Mouse (Mus musculus): ENCODE results near the gene Tmem107. TPM values are rescaled to one million over a fixed set of nuclear protein-coding genes. Genes with fewer than 3 reads are reported as not detected.
A peak's percentile ranks its signal among the peaks of the same experiment; 100 is the strongest.

Gene Tmem107
- total and polyA plus RNA-seq, 3 experiments = 22.6 to 31.3 (median 30.1) TPM

DNA sequence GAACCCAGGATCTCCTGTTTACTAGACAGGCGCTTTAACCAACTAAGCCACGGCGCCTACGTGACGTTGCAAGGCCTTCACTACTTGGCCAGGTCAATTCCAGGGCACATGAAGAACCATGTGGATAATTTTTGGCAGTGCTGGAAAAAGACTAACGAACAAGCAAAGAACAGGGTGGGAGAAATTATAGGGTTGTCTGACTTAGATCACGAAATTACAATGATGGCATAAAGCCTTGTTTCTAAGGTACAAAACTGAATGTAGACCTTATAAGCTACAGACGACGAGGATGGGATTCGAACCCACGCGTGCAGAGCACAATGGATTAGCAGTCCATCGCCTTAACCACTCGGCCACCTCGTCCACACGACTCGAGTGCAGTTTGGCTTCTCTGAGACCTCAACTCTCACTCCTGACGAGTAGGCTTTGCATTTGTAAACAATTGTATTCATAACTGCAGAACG is 7.8 kb upstream of the Tmem107 start:
- no peaks in the 10 kb centered on the region for H3K9me3 ChIP-seq (replicated peaks; ENCODE audit: low read length)
- in situ Hi-C loops (cut with MboI; ENCODE audit: low pct_ligation_motif_present, low pct_unique_long_range_greater_than_20kb, low sequenced_read_pairs) (loop anchor here (5.0 kb wide), 1 partner anchor 55 kb away; no protein-coding TSS in a partner anchor), dilution Hi-C loops (cut with MboI; ENCODE audit: extremely low pct_ligation_motif_present, extremely low pct_unique_long_range_greater_than_20kb, low sequenced_read_pairs) (no loop called here)
- H3K36me3 ChIP-seq (replicated peaks in 1 of 2; ENCODE audit: control insufficient read depth in 1 of 2, insufficient read depth in 1 of 2, low read length in 1 of 2) = no peaks in the 10 kb centered on the region
- H3K9ac ChIP-seq (ENCODE audit: insufficient read depth, low read depth) = peak overlapping the region; percentile 82
- H3K4me1 ChIP-seq (ENCODE audit: control insufficient read depth in 1 of 2, insufficient read depth in 2 of 2) = peaks cover 7 to 40% of the 10 kb centered on the region in 2 experiments
- peaks cover 6% of the 10 kb centered on the region for H3K27me3 ChIP-seq (replicated peaks)
- peak; percentile 97 for DNase-seq (ENCODE audit: extremely low read depth)
- H3K79me2 ChIP-seq (replicated peaks; ENCODE audit: control insufficient read depth, extremely low read depth, insufficient read depth, poor library complexity, severe bottlenecking) = no peaks in the 10 kb centered on the region; the same call in none of the 2 replicates
- no peak for TF ChIP-seq POLR2AphosphoS2 (IDR thresholded peaks at IDR 0.05; ENCODE audit: low read depth, low read length)
- peak; percentile 76 for TF ChIP-seq NRF1 (IDR thresholded peaks at IDR 0.05; ENCODE audit: low read depth, low read length)
- TF ChIP-seq SIN3A (IDR thresholded peaks at IDR 0.05; ENCODE audit: low read length) = no peak; the same call in 1 of the 2 replicates
- peak; percentile 68; the same call in 1 of the 2 replicates for TF ChIP-seq JUND (conservative IDR thresholded peaks at IDR 0.05; ENCODE audit: low read depth, low read length)
- TF ChIP-seq MXI1 (IDR thresholded peaks at IDR 0.05; ENCODE audit: low read depth, low read length) = peak; percentile 65; the same call in 1 of the 2 replicates
- 0 out of 2 replicates have a peak, but pooled peaks have one; percentile 10 for TF ChIP-seq BHLHE40 (IDR thresholded peaks at IDR 0.05; ENCODE audit: low read depth, low read length)
- no peak for TF ChIP-seq ZC3H11A (IDR thresholded peaks at IDR 0.05; ENCODE audit: low read depth, low read length)
- no peak for TF ChIP-seq CHD2 (IDR thresholded peaks at IDR 0.05; ENCODE audit: low read length)
- TF ChIP-seq ZKSCAN1 (IDR thresholded peaks at IDR 0.05; ENCODE audit: borderline replicate concordance, low read depth, low read length) = no peak
- TF ChIP-seq ZNF384 (IDR thresholded peaks at IDR 0.05; ENCODE audit: low read depth, low read length) = no peak
- no peak for TF ChIP-seq MAZ (IDR thresholded peaks at IDR 0.05; ENCODE audit: low read depth, low read length)
- TF ChIP-seq PAX5 (IDR thresholded peaks at IDR 0.05; ENCODE audit: low read length) = no peak
- no peak for TF ChIP-seq USF1 (IDR thresholded peaks at IDR 0.05; ENCODE audit: low read depth, low read length)
- TF ChIP-seq ZMIZ1 (IDR thresholded peaks at IDR 0.05; ENCODE audit: low read depth, low read length) = no peak
- TF ChIP-seq MAFK (IDR thresholded peaks at IDR 0.05; ENCODE audit: insufficient replicate concordance, low read length) = peak; percentile 97
- peak; percentile 98 for TF ChIP-seq TBP (conservative IDR thresholded peaks at IDR 0.05; ENCODE audit: low read depth, low read length)
- no peak for TF ChIP-seq CHD1 (IDR thresholded peaks at IDR 0.05; ENCODE audit: low read depth, low read length)
- TF ChIP-seq CTCF (conservative IDR thresholded peaks at IDR 0.05 in 1 of 2, IDR thresholded peaks at IDR 0.05 in 1 of 2; ENCODE audit: low read depth in 2 of 2, low read length in 2 of 2) = no peak
- TF ChIP-seq KAT2A (IDR thresholded peaks at IDR 0.05; ENCODE audit: insufficient replicate concordance, low read length) = peak; percentile 75; the same call in 1 of the 2 replicates
- no peak for TF ChIP-seq UBTF (IDR thresholded peaks at IDR 0.05; ENCODE audit: low read depth, low read length)
- TF ChIP-seq RAD21 (IDR thresholded peaks at IDR 0.05; ENCODE audit: low read depth, low read length) = no peak
- peak; percentile 97 for TF ChIP-seq MYC (IDR thresholded peaks at IDR 0.05; ENCODE audit: low read depth, low read length)
- no peak for TF ChIP-seq TCF12 (IDR thresholded peaks at IDR 0.05; ENCODE audit: low read depth, low read length)
- TF ChIP-seq RCOR1 (conservative IDR thresholded peaks at IDR 0.05; ENCODE audit: low read depth, low read length) = no peak
- no peak for TF ChIP-seq GABPA (IDR thresholded peaks at IDR 0.05; ENCODE audit: insufficient replicate concordance, low read depth, low read length)
- peak; percentile 44; the same call in 1 of the 2 replicates for TF ChIP-seq IRF4 (IDR thresholded peaks at IDR 0.05; ENCODE audit: low read depth, low read length)
- TF ChIP-seq NELFE (IDR thresholded peaks at IDR 0.05; ENCODE audit: low read depth, low read length) = no peak
- TF ChIP-seq JUN (IDR thresholded peaks at IDR 0.05; ENCODE audit: insufficient read depth, low read depth, low read length) = no peak
- TF ChIP-seq ELF1 (IDR thresholded peaks at IDR 0.05; ENCODE audit: low read depth, low read length) = peak; percentile 97
- TF ChIP-seq E2F4 (IDR thresholded peaks at IDR 0.05; ENCODE audit: insufficient replicate concordance, low read depth, low read length) = peak; percentile 95; the same call in 1 of the 2 replicates
- no peak for TF ChIP-seq EP300 (IDR thresholded peaks at IDR 0.05; ENCODE audit: low read length)
- TF ChIP-seq USF2 (conservative IDR thresholded peaks at IDR 0.05; ENCODE audit: low read depth, low read length) = no peak
- TF ChIP-seq ETS1 (conservative IDR thresholded peaks at IDR 0.05; ENCODE audit: low read depth, low read length) = no peak
- no peak for TF ChIP-seq MEF2A (IDR thresholded peaks at IDR 0.05; ENCODE audit: borderline replicate concordance, low read depth, low read length)
- TF ChIP-seq SMC3 (IDR thresholded peaks at IDR 0.05; ENCODE audit: low read depth, low read length) = no peak
- TF ChIP-seq MAX (IDR thresholded peaks at IDR 0.05; ENCODE audit: low read length) = 0 out of 2 replicates have a peak, but pooled peaks have one; percentile 39
- peak; percentile 43 for TF ChIP-seq HCFC1 (IDR thresholded peaks at IDR 0.05; ENCODE audit: low read depth, low read length)
- TF ChIP-seq POLR2A (IDR thresholded peaks at IDR 0.05; ENCODE audit: low read depth, low read length) = no peak
- peak overlapping the region; percentile 69 for H3K27ac ChIP-seq (ENCODE audit: insufficient read depth, low read depth)
- H3K4me2 ChIP-seq (ENCODE audit: insufficient read depth, low read depth, poor library complexity, severe bottlenecking) = peak overlapping the region; percentile 48; the same call in 1 of the 2 replicates
- H3K4me3 ChIP-seq (replicated peaks in 1 of 3; ENCODE audit: low read depth in 2 of 3, low read length in 2 of 3, poor library complexity in 1 of 3) = peak overlapping the region; percentile 63 to 95 (median 77)
